Mouse (Mus musculus) liver, adult 2 months (tissue): ENCODE data around the gene Cphx2.
"Not testable (repeated sequence)": the region's sequence is repeated elsewhere in the genome, so short reads cannot be mapped to it uniquely, and the experiment has no call there.

Experiments used
- CTCF ChIP-seq: fragments of 200-500 bp; IDR thresholded peaks from 2 replicates; pipeline ENCODE4 v1.5.1; 2011; ENCODE audit warnings: low read depth, low read length, control low read depth
- POLR2A ChIP-seq: fragments of 200-500 bp; IDR thresholded peaks from 2 replicates; pipeline ENCODE4 v1.6.1; 2011; ENCODE audit warnings: low read length, control low read depth; ENCODE audit not compliant: insufficient read depth; ENCODE audit errors: extremely low read depth

- TF ChIP-seq CTCF, POLR2A: not testable (repeated sequence)
Observed at GRCm38 (mm10) chr14:26118150-26118549, 36.8 kb downstream of the Cphx2 start, which contains the start of gene Duxbl2.
